Mouse (Mus musculus): ENCODE results near the gene Serpine2.

Gene Serpine2

GRCm38 (mm10) chr1:79755376-79755775 lies 105.6 kb downstream of the Serpine2 start:
- DNase-seq = no peak

- DNase-seq = no peak
These were observed 106.0 kb downstream of the Serpine2 start for GRCm38 (mm10) chr1:79754936-79755335.

- DNase-seq = no peak
These were observed 107.5 kb downstream of the Serpine2 start for GRCm38 (mm10) chr1:79753456-79753855.

GRCm38 (mm10) chr1:79752714-79753340 lies 108.2 kb downstream of the Serpine2 start:
- no peak for DNase-seq

- no peak for DNase-seq
These were observed 108.8 kb downstream of the Serpine2 start for GRCm38 (mm10) chr1:79752015-79752695.

- no peak for DNase-seq
These were observed 109.8 kb downstream of the Serpine2 start for GRCm38 (mm10) chr1:79751186-79751585.

GRCm38 (mm10) chr1:79746056-79746455 lies 114.9 kb downstream of the Serpine2 start:
- no peak for DNase-seq

All from kidney, adult 18-20 months (tissue).